Mouse (Mus musculus): ENCODE data around the gene Ppp1r9a. TPM values are rescaled to one million over a fixed set of nuclear protein-coding genes. Genes with fewer than 3 reads are reported as not detected.

The Ppp1r9a gene
- polyA plus RNA-seq, 1 experiment, result 0.62 TPM

GRCm38 (mm10) chr6:5080496-5080895, 177.8 kb downstream of the Ppp1r9a start:
- Histone ChIP-seq H3K27ac (ENCODE audit: insufficient read depth, low read length) (no peak overlapping the region), H3K27me3 (ENCODE audit: control insufficient read depth, insufficient read depth, low read length) (no peaks in the 10 kb centered on the region), H3K4me3 (ENCODE audit: extremely low read depth, insufficient read depth, insufficient read length) (no peak overlapping the region), H3K4me1 (ENCODE audit: control insufficient read depth, insufficient read depth, insufficient read length) (no peaks in the 10 kb centered on the region), H3K36me3 (ENCODE audit: control insufficient read depth, insufficient read depth, low read length) (no peaks in the 10 kb centered on the region)
- TF ChIP-seq CTCF (IDR thresholded peaks at IDR 0.05; ENCODE audit: extremely low read depth, insufficient read depth, insufficient read length, insufficient replicate concordance) (no peak), POLR2A (IDR thresholded peaks at IDR 0.05; ENCODE audit: low read depth, low read length) (no peak)
- WGBS, result 86% methylated on average over 5 of the region's 5 CpGs
- no peak for DNase-seq (ENCODE audit: low read depth in 1 of 2, low spot score in 2 of 2)

GRCm38 (mm10) chr6:5081099-5081498, 178.4 kb downstream of the Ppp1r9a start:
- no peak for TF ChIP-seq POLR2A (IDR thresholded peaks at IDR 0.05; ENCODE audit: low read depth, low read length)
- TF ChIP-seq CTCF (IDR thresholded peaks at IDR 0.05; ENCODE audit: extremely low read depth, insufficient read depth, insufficient read length, insufficient replicate concordance), result no peak
- no peaks in the 10 kb centered on the region for H3K36me3 ChIP-seq (ENCODE audit: control insufficient read depth, insufficient read depth, low read length)
- 11% methylated on average over 8 of the region's 8 CpGs for WGBS
- no peak overlapping the region for H3K4me3 ChIP-seq (ENCODE audit: extremely low read depth, insufficient read depth, insufficient read length)
- DNase-seq (ENCODE audit: low read depth in 1 of 2, low spot score in 2 of 2), result no peak
- no peak overlapping the region for H3K27ac ChIP-seq (ENCODE audit: insufficient read depth, low read length)
- H3K27me3 ChIP-seq (ENCODE audit: control insufficient read depth, insufficient read depth, low read length), result no peaks in the 10 kb centered on the region
- H3K4me1 ChIP-seq (ENCODE audit: control insufficient read depth, insufficient read depth, insufficient read length), result no peaks in the 10 kb centered on the region

- TF ChIP-seq CTCF (IDR thresholded peaks at IDR 0.05; ENCODE audit: extremely low read depth, insufficient read depth, insufficient read length, insufficient replicate concordance), result no peak
- no peak for TF ChIP-seq POLR2A (IDR thresholded peaks at IDR 0.05; ENCODE audit: low read depth, low read length)
- Histone ChIP-seq H3K27ac (ENCODE audit: insufficient read depth, low read length) (no peak overlapping the region), H3K27me3 (ENCODE audit: control insufficient read depth, insufficient read depth, low read length) (no peaks in the 10 kb centered on the region), H3K4me3 (ENCODE audit: extremely low read depth, insufficient read depth, insufficient read length) (no peak overlapping the region), H3K36me3 (ENCODE audit: control insufficient read depth, insufficient read depth, low read length) (no peaks in the 10 kb centered on the region), H3K4me1 (ENCODE audit: control insufficient read depth, insufficient read depth, insufficient read length) (no peaks in the 10 kb centered on the region)
- DNase-seq (ENCODE audit: low read depth in 1 of 2, low spot score in 2 of 2), result no peak
Measured at GRCm38 (mm10) chr6:5082144-5082543, 179.4 kb downstream of the Ppp1r9a start.

- 83% methylated on average over 2 of the region's 2 CpGs for WGBS
- TF ChIP-seq POLR2A (IDR thresholded peaks at IDR 0.05; ENCODE audit: low read depth, low read length) (no peak), CTCF (IDR thresholded peaks at IDR 0.05; ENCODE audit: extremely low read depth, insufficient read depth, insufficient read length, insufficient replicate concordance) (no peak)
Measured at GRCm38 (mm10) chr6:5082740-5083139, 180.0 kb downstream of the Ppp1r9a start.

GRCm38 (mm10) chr6:5083957-5084356, 181.2 kb downstream of the Ppp1r9a start:
- WGBS, result 38% methylated on average over 4 of the region's 4 CpGs
- TF ChIP-seq CTCF (IDR thresholded peaks at IDR 0.05; ENCODE audit: extremely low read depth, insufficient read depth, insufficient read length, insufficient replicate concordance), result no peak
- no peak for TF ChIP-seq POLR2A (IDR thresholded peaks at IDR 0.05; ENCODE audit: low read depth, low read length)
- no peak overlapping the region for H3K4me3 ChIP-seq (ENCODE audit: extremely low read depth, insufficient read depth, insufficient read length)
- H3K27ac ChIP-seq (ENCODE audit: insufficient read depth, low read length), result no peak overlapping the region
- no peak for DNase-seq (ENCODE audit: low read depth in 1 of 2, low spot score in 2 of 2)
- no peaks in the 10 kb centered on the region for H3K36me3 ChIP-seq (ENCODE audit: control insufficient read depth, insufficient read depth, low read length)
- H3K27me3 ChIP-seq (ENCODE audit: control insufficient read depth, insufficient read depth, low read length), result no peaks in the 10 kb centered on the region
- H3K4me1 ChIP-seq (ENCODE audit: control insufficient read depth, insufficient read depth, insufficient read length), result no peaks in the 10 kb centered on the region

More at GRCm38 (mm10) chr6:5082740-5083139, 180.0 kb downstream of the Ppp1r9a start:
- no peak overlapping the region for H3K27ac ChIP-seq (ENCODE audit: insufficient read depth, low read length)
- H3K4me3 ChIP-seq (ENCODE audit: extremely low read depth, insufficient read depth, insufficient read length), result no peak overlapping the region
- no peaks in the 10 kb centered on the region for H3K27me3 ChIP-seq (ENCODE audit: control insufficient read depth, insufficient read depth, low read length)
- no peaks in the 10 kb centered on the region for H3K36me3 ChIP-seq (ENCODE audit: control insufficient read depth, insufficient read depth, low read length)
- H3K4me1 ChIP-seq (ENCODE audit: control insufficient read depth, insufficient read depth, insufficient read length), result no peaks in the 10 kb centered on the region
- no peak for DNase-seq (ENCODE audit: low read depth in 1 of 2, low spot score in 2 of 2)

- Histone ChIP-seq H3K27me3 (ENCODE audit: control insufficient read depth, insufficient read depth, low read length) (no peaks in the 10 kb centered on the region), H3K36me3 (ENCODE audit: control insufficient read depth, insufficient read depth, low read length) (no peaks in the 10 kb centered on the region), H3K4me3 (ENCODE audit: extremely low read depth, insufficient read depth, insufficient read length) (no peak overlapping the region), H3K27ac (ENCODE audit: insufficient read depth, low read length) (no peak overlapping the region), H3K4me1 (ENCODE audit: control insufficient read depth, insufficient read depth, insufficient read length) (no peaks in the 10 kb centered on the region)
- no peak for DNase-seq (ENCODE audit: low read depth in 1 of 2, low spot score in 2 of 2)
- WGBS, result 90% methylated on average over 7 of the region's 7 CpGs
- TF ChIP-seq POLR2A (IDR thresholded peaks at IDR 0.05; ENCODE audit: low read depth, low read length) (no peak), CTCF (IDR thresholded peaks at IDR 0.05; ENCODE audit: extremely low read depth, insufficient read depth, insufficient read length, insufficient replicate concordance) (no peak)
Measured at GRCm38 (mm10) chr6:5091873-5092272, 189.2 kb downstream of the Ppp1r9a start.

GRCm38 (mm10) chr6:5092795-5093194, 190.1 kb downstream of the Ppp1r9a start:
- Histone ChIP-seq H3K36me3 (ENCODE audit: control insufficient read depth, insufficient read depth, low read length) (no peaks in the 10 kb centered on the region), H3K27ac (ENCODE audit: insufficient read depth, low read length) (no peak overlapping the region), H3K4me1 (ENCODE audit: control insufficient read depth, insufficient read depth, insufficient read length) (no peaks in the 10 kb centered on the region), H3K4me3 (ENCODE audit: extremely low read depth, insufficient read depth, insufficient read length) (no peak overlapping the region), H3K27me3 (ENCODE audit: control insufficient read depth, insufficient read depth, low read length) (no peaks in the 10 kb centered on the region)
- WGBS, result 45% methylated on average over 4 of the region's 4 CpGs
- TF ChIP-seq CTCF (IDR thresholded peaks at IDR 0.05; ENCODE audit: extremely low read depth, insufficient read depth, insufficient read length, insufficient replicate concordance) (no peak), POLR2A (IDR thresholded peaks at IDR 0.05; ENCODE audit: low read depth, low read length) (no peak)
- DNase-seq (ENCODE audit: low read depth in 1 of 2, low spot score in 2 of 2), result no peak
